In genomic region chr8:11173284-11174191, GRCm38 (mm10) we compare ENCODE assay signal across 9 mouse cellular contexts.
DNase-seq lines count a peak whose midpoint lies in the region; ATAC-seq and TF ChIP-seq lines count a peak whose summit lies in the region.
"Had no signal": no experiment of that assay in that cellular context is flagged by ENCODE, and none has a peak within 500 bp of the region (broad histone marks: within the 10 kb centered on the region; RNA-seq: fewer than 3 reads in every experiment).

No protein-coding gene starts in this region.

- no peaks in the 10 kb centered on the region; the same call in none of the 2 replicates for H3K4me1 ChIP-seq in G1E (ENCODE audit: insufficient read depth, low read depth, low read length)
- peaks cover 5% of the 10 kb centered on the region; the same call in 1 of the 2 replicates for H3K4me1 ChIP-seq in embryonic fibroblast, embryonic 13.5 days (ENCODE audit: control insufficient read depth, insufficient read depth, low read length)
- peaks cover 18% of the 10 kb centered on the region for H3K4me1 ChIP-seq in heart, postnatal 0 days (ENCODE audit: control insufficient read depth, insufficient read depth)

- H3K36me3 ChIP-seq in G1E (replicated peaks): no peaks in the 10 kb centered on the region
- H3K36me3 ChIP-seq in heart, postnatal 0 days (replicated peaks; ENCODE audit: control insufficient read depth, insufficient read depth, low read length): no peaks in the 10 kb centered on the region
- H3K36me3 ChIP-seq: heart, embryonic 13.5 days had no signal

- no peak overlapping the region for H3K4me2 ChIP-seq in heart, postnatal 0 days (ENCODE audit: low read depth, low read length)
- H3K4me2 ChIP-seq: heart, embryonic 13.5 days had no signal

- no peak for ATAC-seq in G1E (ENCODE audit: extremely low read depth, insufficient number of reproducible peaks, low FRiP score, poor library complexity, severe bottlenecking)
- ATAC-seq in heart, postnatal 0 days (ENCODE audit: insufficient read depth, low read depth): peak; percentile 89

- peak; percentile 17 for DNase-seq in G1E (ENCODE audit: low spot score)
- DNase-seq in adrenal gland, postnatal 36 days: peak; percentile 90 to 91
- DNase-seq in heart, postnatal 0 days (ENCODE audit: low spot score): peak; percentile 85
- peak; percentile 51 for DNase-seq in kidney, postnatal 14 days
- peak; percentile 65 to 81 for DNase-seq in lung, postnatal 4 days
- peak; percentile 37 to 52 for DNase-seq in spleen, adult 18-20 months
- no peak for DNase-seq in right cerebral cortex, postnatal 36 days (ENCODE audit: low spot score in 2 of 2)

- H3K4me3 ChIP-seq in G1E (ENCODE audit: low read depth, low read length): no peak overlapping the region
- no peak overlapping the region for H3K4me3 ChIP-seq in embryonic fibroblast, embryonic 13.5 days (ENCODE audit: insufficient read depth, low read length)
- no peak overlapping the region for H3K4me3 ChIP-seq in heart, postnatal 0 days (ENCODE audit: low read depth, low read length)
- H3K4me3 ChIP-seq: heart, embryonic 13.5 days had no signal

- H3K27ac ChIP-seq in embryonic fibroblast, embryonic 13.5 days (ENCODE audit: insufficient read depth, low read length): no peak overlapping the region
- peak overlapping the region; percentile 81 for H3K27ac ChIP-seq in heart, postnatal 0 days (ENCODE audit: low read depth)
- H3K27ac ChIP-seq: heart, embryonic 13.5 days had no signal

- 38% methylated on average over 17 of the region's 17 CpGs for WGBS in heart, postnatal 0 days

- TF ChIP-seq EP300 in heart, postnatal 0 days (IDR thresholded peaks at IDR 0.05; ENCODE audit: low read depth): peak; percentile 81

- no peak for TF ChIP-seq CTCF in G1E (IDR thresholded peaks at IDR 0.05; ENCODE audit: low read depth, low read length)
- TF ChIP-seq CTCF in embryonic fibroblast, embryonic 13.5 days (IDR thresholded peaks at IDR 0.05; ENCODE audit: borderline replicate concordance, insufficient read depth, low read length): peak; percentile 71; the same call in 1 of the 2 replicates
- peak; percentile 69 for TF ChIP-seq CTCF in heart, postnatal 0 days (IDR thresholded peaks at IDR 0.05; ENCODE audit: low read depth)

- H3K9ac ChIP-seq in heart, postnatal 0 days (replicated peaks; ENCODE audit: low read depth, low read length): no peak overlapping the region
- H3K9ac ChIP-seq: heart, embryonic 13.5 days had no signal

- H3K27me3 ChIP-seq in G1E (ENCODE audit: insufficient read depth, low read length): peaks cover 32% of the 10 kb centered on the region
- H3K27me3 ChIP-seq in heart, postnatal 0 days (ENCODE audit: control insufficient read depth, insufficient read depth, low read length): no peaks in the 10 kb centered on the region
- H3K27me3 ChIP-seq: heart, embryonic 13.5 days had no signal

- H3K9me3 ChIP-seq in G1E (replicated peaks): no peaks in the 10 kb centered on the region
- no peaks in the 10 kb centered on the region for H3K9me3 ChIP-seq in heart, postnatal 0 days (replicated peaks; ENCODE audit: control insufficient read depth, low read length)
- H3K9me3 ChIP-seq: heart, embryonic 13.5 days had no signal

- TF ChIP-seq POLR2A in embryonic fibroblast, embryonic 13.5 days (IDR thresholded peaks at IDR 0.05; ENCODE audit: low read depth, low read length): no peak

Comparison
In these comparisons a context has a peak if more than half of its experiments do, and no peak if none do; other contexts are left out.
1. DNase-seq: peak in G1E (single experiment), adrenal gland, postnatal 36 days (2 of 2), heart, postnatal 0 days (single experiment), kidney, postnatal 14 days (single experiment), lung, postnatal 4 days (2 of 2) and spleen, adult 18-20 months (2 of 2); none in right cerebral cortex, postnatal 36 days (0 of 2).